Mouse (Mus musculus): ENCODE data around the gene Rpl27a.
A peak's percentile ranks its signal among the peaks of the same experiment; 100 is the strongest.

Gene Rpl27a

DNA sequence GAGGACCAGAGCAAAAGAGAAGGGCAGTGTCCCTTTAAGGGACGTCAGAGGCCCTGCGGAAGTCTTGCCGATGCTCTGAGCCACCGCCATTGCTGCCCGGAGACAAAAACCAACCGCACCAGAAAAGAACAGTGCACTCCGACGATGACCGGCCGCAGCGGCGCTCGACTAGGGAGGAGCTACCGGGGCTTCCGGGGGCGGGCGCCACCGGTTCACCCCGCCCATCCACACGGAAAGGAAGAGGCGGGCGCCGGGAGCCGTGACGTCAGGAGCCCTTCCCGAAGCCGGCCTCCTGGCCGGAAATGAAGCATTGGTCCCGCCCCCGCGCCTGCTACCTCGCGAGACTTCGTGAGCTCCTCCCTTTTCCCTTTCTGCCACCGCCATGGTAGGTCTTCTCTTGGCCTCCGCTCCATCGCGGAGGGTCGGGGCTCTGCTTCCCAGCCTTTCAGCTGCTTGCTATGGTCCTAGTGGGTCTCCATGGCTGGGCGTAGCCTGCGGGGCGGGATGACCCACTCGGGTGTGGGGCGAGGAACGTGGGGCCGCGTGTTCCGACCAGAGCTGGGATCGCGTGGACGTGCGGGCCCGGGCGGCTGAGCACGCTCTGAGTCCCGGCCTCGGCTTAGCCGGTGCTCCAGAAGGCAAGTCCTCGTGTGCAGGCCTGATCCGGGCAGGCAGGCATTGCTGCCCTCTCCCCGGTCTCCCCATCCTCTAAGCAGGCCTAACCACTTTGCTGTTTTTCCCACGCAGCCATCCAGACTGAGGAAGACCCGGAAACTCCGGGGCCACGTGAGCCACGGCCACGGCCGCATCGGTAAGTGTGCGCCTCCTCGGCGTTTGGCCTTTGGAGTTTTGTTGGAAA lies at the start of gene Rpl27a:
TSS of gene Rpl27a (plus strand) at position 310 of the 859 bp plus-strand sequence.
- DNase-seq = peak; percentile 99

DNA sequence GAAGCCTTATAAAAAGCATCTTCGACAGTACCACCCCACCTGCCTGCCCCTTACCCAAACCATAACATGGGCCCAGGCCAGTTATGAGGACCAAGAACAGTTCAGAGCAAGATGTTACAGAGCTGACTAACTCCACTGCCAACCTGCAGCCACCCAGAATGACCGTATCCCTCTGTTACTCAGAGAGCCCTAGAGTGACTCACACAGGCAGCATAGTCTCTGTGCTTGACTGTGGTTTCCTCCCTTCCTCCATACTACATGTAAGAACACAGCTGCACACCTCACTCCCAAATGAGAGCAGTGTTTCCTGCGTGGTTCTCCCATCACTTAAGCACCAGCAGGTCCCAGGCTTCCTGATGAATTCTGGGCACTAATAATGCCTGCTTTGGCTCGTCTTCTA lies 48.2 kb upstream of the Rpl27a start:
- no peak for DNase-seq

DNA sequence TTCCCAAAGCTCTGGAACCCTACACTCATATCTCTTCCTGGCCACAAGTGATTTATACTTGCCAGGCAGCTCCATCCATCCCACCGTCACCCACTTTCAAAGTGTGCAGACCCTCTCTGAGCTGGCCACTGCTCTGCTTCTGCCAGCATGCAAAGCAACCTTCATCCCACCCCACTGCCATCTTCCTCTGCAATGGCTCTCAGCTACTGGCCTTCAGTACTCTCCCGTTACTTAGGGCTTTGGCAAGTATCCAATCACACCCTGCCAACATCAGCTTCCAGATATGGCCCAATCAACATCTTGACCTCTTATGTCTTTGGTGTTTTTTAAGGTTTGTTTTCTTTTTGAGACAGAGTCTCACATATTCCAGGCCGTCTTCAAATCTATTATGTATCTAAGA lies 41.0 kb upstream of the Rpl27a start:
- no peak for DNase-seq

DNA sequence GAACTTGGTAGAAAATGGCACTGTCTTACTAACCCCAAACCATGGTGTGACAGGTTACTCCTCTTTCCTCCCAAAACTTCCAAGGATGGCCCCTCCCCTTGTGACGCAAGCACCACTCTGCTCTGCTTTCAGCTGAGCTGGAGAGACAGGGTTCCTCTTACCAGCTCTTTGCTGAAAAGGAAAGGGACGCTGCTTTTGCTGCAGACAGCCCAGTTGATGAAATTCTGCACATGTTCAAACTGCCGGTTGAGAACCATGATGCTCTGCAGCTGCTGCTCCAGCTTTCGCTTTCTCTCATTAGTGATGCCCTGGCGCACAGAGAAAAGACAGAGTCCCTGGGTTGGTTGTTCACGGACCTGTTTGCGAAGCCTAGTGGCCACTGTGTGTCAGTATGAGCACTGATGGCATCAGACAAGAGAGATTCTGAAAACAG lies 38.2 kb upstream of the Rpl27a start:
- peak; percentile 30 to 37 for DNase-seq

DNA sequence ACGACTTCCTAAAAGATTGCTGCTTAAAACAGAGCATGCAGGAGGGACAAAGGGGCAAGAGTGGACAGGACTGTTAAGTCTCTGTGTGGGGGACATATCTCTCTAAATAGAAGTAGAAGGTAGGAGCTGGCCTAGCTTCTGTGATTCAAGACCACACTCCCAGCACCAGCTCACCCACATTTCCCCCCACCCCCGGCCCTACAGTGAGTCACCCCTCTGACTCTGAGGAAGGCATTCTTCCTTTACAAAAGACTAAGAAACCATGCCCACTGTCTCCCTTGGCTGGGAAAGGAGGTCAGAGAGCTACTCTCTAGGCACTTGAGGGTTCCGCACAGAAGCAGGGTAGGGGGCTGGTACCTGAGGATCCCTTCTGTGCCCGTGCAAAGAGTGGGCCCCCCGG lies 34.7 kb upstream of the Rpl27a start:
- no peak for DNase-seq

DNA sequence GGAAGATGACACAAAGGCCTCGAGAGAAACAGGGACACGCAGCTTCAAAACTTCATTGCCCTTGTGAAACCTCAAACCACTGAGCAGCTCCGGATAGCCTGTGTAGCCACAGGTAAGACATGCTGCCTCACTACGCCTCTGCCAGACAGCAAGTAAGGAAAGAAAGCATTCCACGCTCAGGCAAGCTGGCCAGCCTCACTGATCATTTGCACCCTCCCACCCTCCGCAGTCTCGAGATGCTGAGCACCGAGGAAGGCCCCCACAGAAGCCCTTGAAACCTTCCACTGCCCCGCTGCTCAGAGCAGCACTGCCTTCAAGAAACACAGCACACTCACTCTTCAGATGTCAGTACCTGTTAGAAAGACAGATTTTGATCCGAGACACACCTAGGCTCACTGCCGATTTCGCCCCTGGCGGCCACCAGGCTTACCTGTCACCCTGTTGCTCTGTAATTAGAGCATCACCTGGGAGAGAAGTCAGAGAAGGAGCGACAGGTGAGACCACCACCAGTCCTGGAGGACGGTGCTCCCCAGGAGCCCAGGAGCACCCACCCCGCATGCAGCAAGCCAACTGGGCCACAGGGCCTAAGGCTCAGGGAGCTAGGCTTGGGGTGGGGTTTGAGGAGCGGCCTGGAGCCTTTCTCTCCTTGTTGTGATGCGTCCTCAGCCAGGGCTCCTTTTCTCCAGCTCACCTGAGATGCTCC lies 26.2 kb upstream of the Rpl27a start:
- DNase-seq = peak in 1 of 2 experiments; percentile 22

DNA sequence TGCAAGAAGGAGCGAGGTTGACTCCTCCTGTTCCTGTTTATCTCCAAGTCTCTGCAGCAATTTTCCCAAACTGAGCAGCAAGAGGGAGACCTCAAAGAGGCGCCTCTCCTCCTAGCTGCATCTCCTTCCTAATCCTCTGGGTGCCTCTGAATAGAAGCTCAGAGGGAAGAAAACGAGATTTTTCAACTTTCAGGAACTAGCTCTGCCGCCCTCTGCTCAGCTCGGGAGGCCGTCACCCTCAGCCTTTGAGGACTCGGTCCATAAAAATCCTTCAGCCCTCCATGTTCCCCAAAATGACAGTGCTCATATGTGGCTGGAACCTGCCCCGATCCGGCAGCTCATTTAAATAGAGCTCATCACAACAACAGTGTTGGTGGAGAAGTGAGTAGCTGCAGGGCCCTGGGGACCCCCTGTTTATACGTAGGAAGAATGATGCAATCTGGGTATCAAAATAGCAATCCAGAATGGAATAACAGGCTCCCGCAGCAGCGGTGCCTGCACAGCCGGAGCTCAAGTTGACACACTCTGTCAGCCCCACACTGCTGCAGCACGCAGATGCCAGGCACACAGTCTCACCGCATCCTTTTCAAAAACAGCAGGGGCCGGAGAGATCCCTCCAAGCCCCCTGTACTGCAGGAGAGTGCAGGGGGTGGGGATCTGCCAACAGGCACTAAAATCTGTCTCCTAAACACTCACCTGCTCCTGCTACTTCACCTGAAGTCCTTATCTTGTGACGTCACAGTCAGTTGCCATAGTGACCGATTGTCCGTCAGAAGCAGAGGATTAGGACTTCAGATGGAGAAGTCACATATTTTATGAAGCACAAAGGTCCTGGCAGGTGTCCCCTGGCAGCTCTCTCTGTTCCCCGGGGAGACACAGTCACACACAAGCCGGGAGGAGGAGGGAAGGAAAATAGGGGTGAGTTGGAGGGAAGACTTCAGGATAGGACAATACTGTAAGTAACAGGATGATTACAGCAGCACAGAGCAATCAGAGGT lies 25.3 kb upstream of the Rpl27a start:
- peak; percentile 61 to 62 for DNase-seq

DNA sequence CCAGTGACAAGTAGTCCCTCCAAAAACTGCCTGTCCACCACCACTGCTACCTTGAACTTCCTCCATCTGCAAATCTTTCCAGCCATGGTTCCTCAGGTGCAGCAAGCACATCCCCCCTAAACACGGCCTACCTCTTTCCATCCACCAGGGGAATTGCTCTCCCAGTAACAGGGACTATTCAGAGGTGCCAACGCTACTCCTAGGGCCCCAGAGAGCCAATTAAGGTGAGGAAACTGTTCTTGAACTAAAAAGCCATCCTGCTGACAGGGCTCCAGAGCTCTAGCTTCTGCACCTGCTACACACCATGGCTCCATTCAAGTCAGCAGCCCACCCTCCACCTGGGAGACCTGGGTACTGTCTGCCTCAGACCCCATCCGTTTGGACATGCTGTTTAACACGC lies 21.4 kb upstream of the Rpl27a start:
- no peak for DNase-seq

DNA sequence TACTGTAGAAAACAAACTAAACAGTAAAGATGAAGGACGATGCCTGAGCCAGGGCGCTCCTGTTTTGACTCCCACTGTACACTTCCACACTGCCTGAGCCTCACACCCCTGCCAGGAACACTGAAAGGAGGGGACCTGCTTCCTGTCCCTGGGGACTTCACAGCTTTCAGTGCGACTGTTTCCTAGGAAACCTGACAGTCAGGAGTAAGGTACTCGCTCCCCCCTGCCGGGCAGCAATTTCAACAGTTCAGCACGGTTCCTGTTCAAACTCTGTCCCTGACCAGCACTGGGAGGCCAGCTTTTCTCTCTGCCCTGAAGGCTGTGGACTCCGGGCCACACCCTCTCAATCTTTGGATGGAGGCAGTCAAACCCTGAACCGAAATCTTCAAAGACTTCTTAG lies 11.8 kb upstream of the Rpl27a start:
- no peak for DNase-seq

DNA sequence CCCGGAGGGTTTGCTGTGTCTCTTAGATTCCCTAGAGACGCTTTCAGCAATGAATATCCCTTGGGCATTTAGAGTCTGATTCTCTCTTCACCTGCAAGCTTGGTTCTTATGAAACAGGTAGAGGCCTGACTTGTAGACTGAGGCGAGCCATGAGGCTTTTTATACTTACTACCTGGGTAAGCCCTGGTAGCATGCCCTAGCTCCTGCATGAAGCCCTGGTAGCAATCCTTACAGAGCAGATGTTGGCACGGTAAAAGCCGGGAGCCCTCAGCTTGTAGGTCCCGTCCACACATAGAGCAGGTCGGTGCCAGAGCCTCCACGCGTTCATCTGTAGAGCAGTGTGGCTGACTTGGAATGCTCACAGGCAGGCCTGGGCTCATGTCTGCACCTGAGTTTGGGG lies 11.4 kb upstream of the Rpl27a start:
- DNase-seq = no peak

DNA sequence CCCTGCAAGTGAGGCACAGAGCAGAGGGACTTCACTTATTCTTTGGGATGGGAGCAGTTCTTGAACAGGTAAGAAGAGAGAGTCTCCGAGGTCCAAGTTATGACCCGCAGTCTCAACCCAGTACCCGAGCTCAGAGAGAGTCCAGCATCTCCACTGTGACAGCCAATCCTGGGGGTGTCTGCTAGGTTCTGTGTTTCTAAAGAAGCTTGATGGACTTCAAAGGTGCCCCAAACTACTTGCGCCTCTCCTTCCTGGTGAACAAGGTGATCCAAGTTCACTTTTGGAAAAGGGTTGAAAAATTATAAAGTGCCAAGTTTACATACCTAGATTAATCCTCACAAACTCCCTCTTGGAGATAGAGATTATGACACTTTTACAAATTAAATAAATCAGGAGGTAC lies 10.9 kb upstream of the Rpl27a start, which contains the start of gene Trim66:
TSS of gene Trim66 (minus strand) at position 101 of the 400 bp plus-strand sequence.
- DNase-seq = no peak

DNA sequence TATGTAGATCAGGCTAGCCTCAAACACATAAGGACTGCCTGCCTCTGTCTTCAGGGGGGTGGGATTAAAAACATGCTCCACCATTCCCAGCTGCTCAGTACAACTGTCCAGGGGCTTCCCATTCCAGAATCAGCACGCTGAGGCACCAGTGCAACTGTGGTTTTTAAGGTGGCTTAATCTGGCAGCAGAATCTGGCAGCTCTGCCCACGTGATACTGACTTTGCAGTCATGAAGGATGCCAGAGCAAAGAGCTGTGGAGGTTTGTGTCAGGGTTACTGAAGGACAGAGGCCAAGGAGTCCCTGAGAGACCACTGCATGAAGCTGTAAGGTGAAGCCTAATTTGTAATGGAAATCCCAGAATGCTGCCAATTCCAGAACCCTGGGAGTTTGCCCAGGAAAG lies 8.1 kb upstream of the Rpl27a start:
- no peak for DNase-seq

DNA sequence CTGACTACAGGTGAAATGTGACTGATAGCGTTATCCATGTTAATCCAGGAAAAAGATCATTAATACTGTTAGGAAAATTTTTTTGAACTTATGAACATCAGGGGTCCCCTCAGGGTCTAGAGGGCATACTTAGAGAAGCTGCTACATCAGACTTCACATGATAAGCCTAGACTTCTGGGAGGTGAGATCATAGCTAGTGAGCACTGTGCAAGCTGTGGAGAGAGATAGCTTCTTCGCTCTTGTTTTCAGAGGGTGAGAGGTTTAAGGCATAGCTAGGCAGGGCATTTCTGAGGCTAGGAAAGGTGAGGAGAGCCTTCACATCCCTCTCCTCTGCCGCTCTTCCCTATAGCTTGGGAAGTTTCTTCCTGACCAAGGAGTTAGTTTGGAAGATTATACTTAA lies 7.1 kb upstream of the Rpl27a start:
- no peak for DNase-seq

DNA sequence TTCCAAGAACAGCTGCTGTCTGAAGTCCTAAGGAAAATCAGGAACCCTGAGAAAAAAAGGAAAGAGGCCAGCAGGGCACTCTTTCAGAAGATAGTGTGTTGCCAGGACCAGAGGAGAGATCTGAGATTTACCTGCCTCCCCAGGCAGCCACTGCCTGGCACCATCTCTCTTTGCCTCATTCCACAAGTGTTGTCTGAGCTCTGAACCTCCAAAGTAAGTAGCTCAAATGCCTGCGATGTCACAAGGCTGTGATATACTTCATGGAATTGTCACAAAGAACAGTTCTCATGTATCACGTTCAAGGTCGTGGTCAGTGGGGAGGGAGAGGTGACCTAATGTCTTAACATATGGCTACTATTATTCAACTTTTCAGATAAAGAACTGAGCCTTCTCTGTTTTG lies 2.4 kb upstream of the Rpl27a start:
- no peak for DNase-seq

DNA sequence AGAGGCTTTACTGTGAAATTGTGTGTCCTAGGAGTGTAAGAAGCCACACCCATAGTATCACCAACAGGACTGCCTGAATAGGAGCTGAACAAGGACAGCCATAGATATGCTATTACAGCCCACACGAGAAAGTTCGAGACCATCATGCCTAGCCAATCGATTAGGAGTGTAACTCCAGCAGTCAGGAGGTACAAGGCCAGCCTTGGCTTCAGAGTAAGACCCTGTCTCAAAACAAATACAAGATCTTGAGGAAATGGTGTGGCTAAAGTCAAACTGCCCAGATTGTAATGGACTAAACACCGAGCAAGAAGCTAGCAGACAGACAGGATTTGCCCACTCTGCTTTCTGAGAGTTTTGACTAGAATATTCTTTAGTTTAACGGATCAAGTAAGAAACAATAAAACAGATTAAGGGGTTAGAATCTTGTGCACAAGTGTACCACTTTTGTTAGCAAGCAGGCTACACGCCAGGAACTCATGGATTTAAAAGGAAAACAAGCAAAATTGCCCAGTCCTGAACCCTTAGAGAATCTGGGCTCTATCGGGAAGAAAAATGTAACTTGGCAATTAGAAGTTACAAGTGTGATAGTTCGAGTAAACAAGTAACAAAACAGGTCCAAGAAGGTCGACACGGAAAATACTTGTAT lies 788 bp upstream of the Rpl27a start:
- no peak for DNase-seq

DNA sequence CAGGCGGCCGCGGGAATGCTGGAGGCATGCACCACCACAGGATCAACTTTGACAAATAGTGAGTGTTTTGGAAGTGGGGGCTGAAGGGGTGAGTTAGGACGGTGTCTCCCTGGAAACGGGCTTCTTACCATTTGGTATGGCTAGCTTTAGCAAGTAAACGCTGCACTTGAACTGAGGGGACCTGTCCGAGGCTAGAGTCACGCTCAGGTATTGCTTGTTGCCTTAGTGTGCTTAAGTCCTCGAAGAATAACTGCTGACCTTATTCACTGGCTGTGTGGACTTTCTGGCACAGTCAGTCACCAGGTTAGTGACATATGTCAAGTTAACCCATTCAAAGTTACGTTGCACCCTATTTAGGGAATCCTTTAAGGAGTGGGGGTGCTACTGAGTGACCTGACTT lies 989 bp downstream of the Rpl27a start:
- no peak for DNase-seq

DNA sequence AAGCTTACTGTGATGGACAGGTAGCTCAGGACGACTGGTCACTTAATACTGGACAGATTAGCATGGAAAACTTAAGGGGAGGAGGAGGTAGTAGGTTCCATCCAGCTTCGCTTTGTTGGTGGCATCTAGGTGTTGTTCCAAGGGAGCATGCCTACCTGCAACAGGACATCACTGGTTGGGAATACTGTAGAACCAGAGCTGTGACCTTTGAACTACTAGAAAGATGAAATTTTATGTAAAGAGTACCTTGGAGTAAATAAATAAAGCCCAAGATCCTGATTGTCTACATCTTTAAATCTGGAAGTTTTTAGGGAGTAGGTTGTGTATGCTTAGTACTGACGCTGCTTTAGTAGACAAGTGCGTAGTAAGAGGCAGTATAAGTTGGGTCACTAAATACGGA lies 3.1 kb downstream of the Rpl27a start:
- no peak for DNase-seq

DNA sequence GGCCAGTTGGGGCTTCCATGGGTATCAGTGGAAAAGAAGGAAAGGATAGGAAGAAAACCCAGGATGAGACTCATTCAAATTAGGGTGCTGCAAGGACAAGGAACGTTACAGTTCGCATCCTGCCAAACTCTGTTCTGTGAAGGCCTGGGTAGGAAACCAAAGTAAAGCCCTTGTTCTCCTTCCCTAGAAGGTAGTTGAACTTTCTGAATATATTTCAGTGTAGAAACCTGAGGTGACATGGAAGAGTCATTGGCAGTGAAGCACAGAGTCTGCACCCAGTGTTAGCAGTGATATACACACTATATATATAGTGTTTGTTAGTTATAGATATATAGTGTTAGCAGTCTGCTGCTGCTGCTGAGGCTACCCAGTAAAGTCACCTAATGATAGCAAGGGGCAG lies 4.4 kb downstream of the Rpl27a start:
- DNase-seq = no peak

DNA sequence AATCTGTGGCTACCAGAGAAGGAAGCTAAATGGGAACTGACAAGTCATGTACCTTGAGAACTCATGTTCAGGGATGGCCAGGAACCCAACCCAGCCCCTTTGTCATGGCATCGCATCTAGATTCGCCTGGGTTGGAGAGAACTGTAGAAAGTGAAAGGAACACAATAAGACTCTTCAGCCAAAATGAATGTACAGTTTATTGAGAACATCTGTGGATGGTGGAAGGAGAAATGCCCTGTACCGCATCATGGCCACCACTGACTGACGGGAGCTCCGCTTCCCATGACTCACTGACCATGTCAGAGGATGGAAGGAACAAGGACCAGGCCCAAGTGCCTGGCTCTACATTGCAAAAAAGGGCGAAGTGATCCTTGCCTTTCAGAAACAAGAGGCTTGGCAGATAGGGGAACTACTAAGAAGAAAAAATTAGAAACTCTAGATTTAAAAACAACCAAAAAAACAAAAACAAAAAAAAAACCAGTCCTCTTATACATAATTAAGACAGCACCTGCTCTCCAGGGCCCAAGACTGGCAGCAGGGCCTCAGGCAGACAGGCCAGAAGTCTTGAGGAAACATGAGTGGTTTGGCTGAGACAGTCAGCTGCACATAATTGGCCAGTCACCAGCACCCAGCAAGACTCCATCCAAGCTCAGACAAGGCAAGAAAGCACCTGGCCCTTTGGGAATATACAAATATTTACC lies 4.9 kb downstream of the Rpl27a start:
- peak; percentile 56 to 71 for DNase-seq

DNA sequence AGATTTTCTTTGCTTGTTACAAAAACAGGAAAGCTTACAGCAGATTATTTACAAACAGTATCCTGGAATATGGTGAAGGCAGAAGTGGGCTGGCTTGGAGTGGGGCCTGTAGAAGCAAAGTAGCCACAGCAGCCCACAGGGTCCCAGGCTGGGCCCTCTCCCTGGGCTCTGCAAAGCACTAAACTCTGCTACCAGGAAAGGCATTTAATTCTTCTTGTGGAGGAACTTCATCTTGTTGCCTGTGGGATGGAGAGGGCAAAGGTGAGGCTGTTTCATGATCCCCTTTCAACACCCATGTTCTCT lies 5.4 kb downstream of the Rpl27a start:
- DNase-seq = no peak

DNA sequence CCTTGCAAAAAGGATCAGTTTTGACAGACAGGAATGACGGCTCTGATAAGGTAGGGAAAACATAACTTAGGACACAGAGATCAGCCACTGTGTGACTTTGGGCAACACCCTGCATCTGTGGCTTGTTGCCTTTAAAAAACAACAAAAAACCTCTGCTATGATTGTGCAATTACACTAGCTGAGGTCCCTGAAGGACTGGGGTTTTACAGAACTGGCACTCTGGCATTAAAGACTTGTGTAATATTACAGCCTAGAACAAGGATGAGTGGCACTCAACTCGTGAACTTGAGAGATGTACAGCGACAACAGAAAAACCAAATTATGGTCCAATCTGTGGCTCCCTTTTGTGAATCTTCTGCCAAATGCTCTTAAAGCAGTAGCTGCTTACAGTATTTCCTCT lies 5.8 kb downstream of the Rpl27a start:
- no peak for DNase-seq
